Mouse (Mus musculus) liver, embryonic 14.5 days (tissue): Measurements from ENCODE around the gene Bmp6.

Source experiments
- CTCF ChIP-seq: IDR thresholded peaks from 2 replicates; pipeline ENCODE4 v1.5.1; 2016; ENCODE audit warnings: antibody characterized with exemption, low read depth, control low read depth
- EP300 ChIP-seq: IDR thresholded peaks from 2 replicates; pipeline ENCODE4 v1.6.1; 2016; ENCODE audit warnings: antibody characterized with exemption, low read depth

DNA sequence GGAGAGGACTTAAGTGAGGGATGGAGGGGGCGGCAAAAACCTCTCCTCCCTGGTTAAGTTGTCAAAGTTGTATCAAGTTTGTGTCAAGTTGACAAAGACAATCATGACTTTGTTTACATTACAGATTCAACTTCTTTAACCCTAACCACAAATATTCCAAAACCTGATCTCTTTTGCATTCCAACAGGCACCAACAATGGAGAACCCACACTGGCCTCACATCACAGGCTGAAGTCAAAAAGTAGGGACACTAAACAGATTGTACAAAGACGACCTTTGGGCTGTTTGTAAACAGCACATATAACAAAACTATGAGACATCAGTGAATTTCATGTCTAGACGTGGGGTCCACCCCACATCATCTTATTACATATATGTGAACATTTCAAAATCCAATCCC is 170.9 kb downstream of the Bmp6 start:
- TF ChIP-seq EP300, result no peak
- no peak for TF ChIP-seq CTCF
